Mouse (Mus musculus) stomach, embryonic 14.5 days (tissue): ENCODE measurements at regions not wholly inside any gene's neighbourhood (a gene's known extent, or its start where the extent isn't known, plus 50 kb on each side); places are given as distances from the start of the nearest gene placed in this dataset.

Experiments
- ATAC-seq: fragments of 200-750 bp; cut with Nextera tagmentation; 2 replicates; pipeline ENCODE4 v1.8.0; 2017; ENCODE audit warnings: low read depth, moderate TSS enrichment; ENCODE audit not compliant: insufficient number of reproducible peaks, insufficient read depth, low FRiP score
- H3K27ac ChIP-seq: fragments of 300-500 bp; sonication (generic); 2 replicates; pipeline ENCODE4 v1.5.1; 2014; ENCODE audit warnings: mild to moderate bottlenecking, low read length, moderate library complexity, mixed read lengths
- H3K27me3 ChIP-seq: fragments of 300-500 bp; sonication (generic); 2 replicates; pipeline ENCODE4 v1.6.1; 2014; ENCODE audit warnings: low read length, control low read depth, mixed read lengths; ENCODE audit not compliant: control insufficient read depth, insufficient read depth
- H3K36me3 ChIP-seq: fragments of 300-500 bp; sonication (generic); 2 replicates; pipeline ENCODE4 v1.6.1; 2014; ENCODE audit warnings: mild to moderate bottlenecking, control low read depth, low read length, moderate library complexity, mixed read lengths; ENCODE audit not compliant: control insufficient read depth, insufficient read depth
- H3K4me1 ChIP-seq: fragments of 300-500 bp; sonication (generic); 2 replicates; pipeline ENCODE4 v1.6.1; 2014; ENCODE audit warnings: low read length, control low read depth, mixed read lengths; ENCODE audit not compliant: control insufficient read depth, insufficient read depth
- H3K4me2 ChIP-seq: fragments of 300-500 bp; sonication (generic); replicated peaks from 2 replicates; pipeline ENCODE4 v1.6.1; 2014; ENCODE audit warnings: low read depth, low read length, control low read depth
- H3K4me3 ChIP-seq: fragments of 300-500 bp; sonication (generic); 2 replicates; pipeline ENCODE4 v1.5.1; 2014; ENCODE audit warnings: low read depth, low read length, control low read depth
- H3K9ac ChIP-seq: fragments of 300-500 bp; sonication (generic); replicated peaks from 2 replicates; pipeline ENCODE4 v1.6.1; 2014; ENCODE audit warnings: low read depth, mild to moderate bottlenecking, control low read depth, low read length, moderate library complexity, mixed read lengths
- H3K9me3 ChIP-seq: fragments of 300-500 bp; sonication (generic); 2 replicates; pipeline ENCODE4 v1.6.1; 2016; ENCODE audit warnings: low read depth, low read length, control low read depth; ENCODE audit not compliant: control insufficient read depth
- WGBS: fragments of 180-500 bp; shearing (Covaris S2); extraction: QIAGEN DNeasy Blood & Tissue Kit; methylation state at CpG from one replicate; pipeline ENCODE4 v1.1.7; 2014; 5-methylcytosine and 5-hydroxymethylcytosine counted together

- no peak overlapping the region for H3K27ac ChIP-seq
Measured at GRCm38 (mm10) chr2:131410906-131411520, 58.3 kb upstream of the Rnf24 start.

DNA sequence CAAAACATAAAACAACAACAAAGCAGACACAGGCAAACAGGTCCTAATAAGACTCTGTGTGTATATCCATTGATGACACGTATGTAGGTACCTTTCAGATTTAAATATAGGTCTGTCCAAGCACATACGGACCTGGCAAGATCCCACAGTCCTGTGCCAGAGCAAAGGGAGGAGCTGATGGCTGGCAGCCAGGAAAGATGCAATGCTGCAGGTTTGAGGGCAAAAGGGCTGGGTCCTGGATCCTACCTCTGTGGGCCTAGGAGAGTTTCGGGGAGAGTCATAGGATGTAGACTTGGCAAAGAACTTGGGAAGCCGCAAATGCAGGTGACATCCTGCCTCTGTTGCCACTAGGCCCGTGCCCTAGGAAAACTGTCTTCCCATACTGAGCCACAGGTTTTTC lies 54.6 kb upstream of the Rnf24 start:
- Histone ChIP-seq H3K27ac (no peak overlapping the region), H3K4me1 (no peaks in the 10 kb centered on the region)
- WGBS, result 72% methylated on average over 5 of the region's 5 CpGs

More at GRCm38 (mm10) chr2:131410906-131411520, 58.3 kb upstream of the Rnf24 start:
- H3K27me3 ChIP-seq, result no peaks in the 10 kb centered on the region
- WGBS, result 72% methylated on average over 5 of the region's 5 CpGs
- H3K9me3 ChIP-seq, result no peaks in the 10 kb centered on the region
- H3K4me3 ChIP-seq, result no peak overlapping the region
- H3K4me1 ChIP-seq, result no peaks in the 10 kb centered on the region
- H3K9ac ChIP-seq, result no peak overlapping the region
- no peaks in the 10 kb centered on the region for H3K36me3 ChIP-seq
- H3K4me2 ChIP-seq, result no peak overlapping the region
- no peak for ATAC-seq

GRCm38 (mm10) chr2:131404218-131404555 lies 51.5 kb upstream of the Rnf24 start:
- Histone ChIP-seq H3K36me3 (no peaks in the 10 kb centered on the region), H3K27ac (no peak overlapping the region), H3K4me2 (no peak overlapping the region), H3K9ac (no peak overlapping the region), H3K4me1 (peaks cover 5% of the 10 kb centered on the region; the same call in 1 of the 2 replicates), H3K27me3 (no peaks in the 10 kb centered on the region), H3K4me3 (no peak overlapping the region), H3K9me3 (no peaks in the 10 kb centered on the region)
- ATAC-seq, result no peak
- 63% methylated on average over 1 of the region's 1 CpGs for WGBS

More for the DNA sequence above, 54.6 kb upstream of the Rnf24 start:
- Histone ChIP-seq H3K9ac (no peak overlapping the region), H3K27me3 (no peaks in the 10 kb centered on the region), H3K4me3 (no peak overlapping the region), H3K9me3 (no peaks in the 10 kb centered on the region), H3K4me2 (no peak overlapping the region), H3K36me3 (no peaks in the 10 kb centered on the region)
- no peak for ATAC-seq

- WGBS, result 73% methylated on average over 5 of the region's 5 CpGs
- peaks cover 5% of the 10 kb centered on the region; the same call in 1 of the 2 replicates for H3K4me1 ChIP-seq
Measured at GRCm38 (mm10) chr2:131403543-131404217, 51.0 kb upstream of the Rnf24 start.

More at GRCm38 (mm10) chr2:131403543-131404217, 51.0 kb upstream of the Rnf24 start:
- H3K9ac ChIP-seq, result no peak overlapping the region
- no peak overlapping the region for H3K4me2 ChIP-seq
- H3K27ac ChIP-seq, result no peak overlapping the region
- no peak overlapping the region for H3K4me3 ChIP-seq
- H3K27me3 ChIP-seq, result no peaks in the 10 kb centered on the region
- H3K9me3 ChIP-seq, result no peaks in the 10 kb centered on the region
- ATAC-seq, result no peak
- no peaks in the 10 kb centered on the region for H3K36me3 ChIP-seq
